Mouse (Mus musculus) liver, postnatal 0 days (tissue): ENCODE measurements around the gene Radil. TPM values are rescaled to one million over a fixed set of nuclear protein-coding genes. Genes with fewer than 3 reads are reported as not detected.

Experiments used
- ATAC-seq: fragments of 200-750 bp; cut with Nextera tagmentation; 2 replicates; pipeline ENCODE4 v1.8.0; 2017; ENCODE audit warnings: mild to moderate bottlenecking, moderate library complexity
- DNase-seq: peaks from one replicate; pipeline ENCODE4 v3.0.0-alpha.2; 2016
- H3K27ac ChIP-seq: fragments of 300-500 bp; sonication (generic); 2 replicates; pipeline ENCODE4 v1.5.1; 2014; ENCODE audit warnings: antibody characterized with exemption, moderate library complexity, mild to moderate bottlenecking, low read depth
- H3K27me3 ChIP-seq: fragments of 300-500 bp; sonication (generic); 2 replicates; pipeline ENCODE4 v1.6.1; 2014; ENCODE audit warnings: low read length, control low read depth, mixed read lengths; ENCODE audit not compliant: insufficient read depth
- H3K36me3 ChIP-seq: fragments of 300-500 bp; sonication (generic); replicated peaks from 2 replicates; pipeline ENCODE4 v1.6.1; 2014; ENCODE audit warnings: mild to moderate bottlenecking, control low read depth, low read length, moderate library complexity, mixed read lengths; ENCODE audit not compliant: insufficient read depth
- H3K4me1 ChIP-seq: fragments of 300-500 bp; sonication (generic); 2 replicates; pipeline ENCODE4 v1.6.1; 2014; ENCODE audit warnings: antibody characterized with exemption, mild to moderate bottlenecking, control low read depth; ENCODE audit not compliant: insufficient read depth
- H3K4me2 ChIP-seq: fragments of 300-500 bp; sonication (generic); 2 replicates; pipeline ENCODE4 v1.6.1; 2014; ENCODE audit warnings: low read depth, mild to moderate bottlenecking, low read length, moderate library complexity, mixed read lengths
- H3K4me3 ChIP-seq: fragments of 300-500 bp; sonication (generic); 2 replicates; pipeline ENCODE4 v1.5.1; 2014; ENCODE audit warnings: low read depth, low read length
- H3K9ac ChIP-seq: fragments of 300-500 bp; sonication (generic); replicated peaks from 2 replicates; pipeline ENCODE4 v1.6.1; 2014; ENCODE audit warnings: mild to moderate bottlenecking, moderate library complexity
- H3K9me3 ChIP-seq: fragments of 300-500 bp; sonication (generic); 2 replicates; pipeline ENCODE4 v1.6.1; 2016; ENCODE audit warnings: mild to moderate bottlenecking, control low read depth, low read length, mixed read lengths
- CTCF ChIP-seq: sonication (generic); IDR thresholded peaks from 2 replicates; pipeline ENCODE4 v1.5.1; 2016; ENCODE audit warnings: antibody characterized with exemption, low read depth
- EP300 ChIP-seq: IDR thresholded peaks from 2 replicates; pipeline ENCODE4 v1.6.1; 2016; ENCODE audit warnings: antibody characterized with exemption, low read depth, mild to moderate bottlenecking
- WGBS: fragments of 180-500 bp; shearing (Covaris S2); extraction: QIAGEN DNeasy Blood & Tissue Kit; methylation state at CpG from one replicate; pipeline ENCODE4 v1.1.7; 2014; ENCODE audit not compliant: insufficient replicate concordance; 5-methylcytosine and 5-hydroxymethylcytosine counted together
- polyA plus RNA-seq: library from polyadenylated mRNA; unstranded; fragments of >200 nt; fragmentation: Nextera tagmentation; extraction: Ambion mirVana; gene quantifications from 2 replicates; pipeline ENCODE4 v1.2.1, GENCODE M21; 2015

Radil gene
- polyA plus RNA-seq, 1 experiment from 2014 or later = not detected

- H3K27me3 ChIP-seq = peaks cover 18% of the 10 kb centered on the region
- H3K9me3 ChIP-seq = no peaks in the 10 kb centered on the region
- H3K9ac ChIP-seq = no peak overlapping the region
- no peak overlapping the region for H3K27ac ChIP-seq
- no peak for DNase-seq
- ATAC-seq = no peak
- WGBS = 70% methylated on average over 3 of the region's 3 CpGs
- no peaks in the 10 kb centered on the region for H3K36me3 ChIP-seq
- TF ChIP-seq EP300 (no peak), CTCF (no peak)
- H3K4me2 ChIP-seq = no peak overlapping the region
- H3K4me3 ChIP-seq = no peak overlapping the region
- H3K4me1 ChIP-seq = peaks cover 9% of the 10 kb centered on the region
These were observed 3.8 kb downstream of the Radil start for GRCm38 (mm10) chr5:142547066-142547465.

DNA sequence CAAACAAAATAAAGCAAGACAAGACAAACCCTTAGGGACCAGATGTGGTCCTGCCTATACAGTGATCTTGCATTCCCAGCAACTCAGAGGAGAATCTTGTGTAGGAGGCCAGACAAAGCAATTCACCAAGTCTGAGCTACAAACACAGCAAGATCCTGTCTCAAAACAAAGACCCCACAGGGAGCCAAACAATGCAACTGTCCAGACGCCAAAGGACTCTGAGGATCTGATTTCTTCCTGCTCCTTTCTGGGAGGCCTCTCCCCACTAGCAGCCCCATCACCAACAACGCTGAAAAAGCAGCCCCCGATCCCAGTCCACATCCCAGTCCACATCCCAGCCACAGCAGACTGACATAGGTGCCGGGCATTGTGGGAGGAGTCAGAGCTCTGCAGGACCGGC lies 4.6 kb downstream of the Radil start:
- Histone ChIP-seq H3K27me3 (peaks cover 18% of the 10 kb centered on the region), H3K9ac (no peak overlapping the region), H3K4me1 (peaks cover 9% of the 10 kb centered on the region), H3K4me2 (no peak overlapping the region), H3K4me3 (no peak overlapping the region), H3K9me3 (no peaks in the 10 kb centered on the region), H3K36me3 (no peaks in the 10 kb centered on the region), H3K27ac (no peak overlapping the region)
- DNase-seq = no peak
- WGBS = 37% methylated on average over 5 of the region's 5 CpGs
- no peak for TF ChIP-seq EP300
- no peak for TF ChIP-seq CTCF
- no peak for ATAC-seq

DNA sequence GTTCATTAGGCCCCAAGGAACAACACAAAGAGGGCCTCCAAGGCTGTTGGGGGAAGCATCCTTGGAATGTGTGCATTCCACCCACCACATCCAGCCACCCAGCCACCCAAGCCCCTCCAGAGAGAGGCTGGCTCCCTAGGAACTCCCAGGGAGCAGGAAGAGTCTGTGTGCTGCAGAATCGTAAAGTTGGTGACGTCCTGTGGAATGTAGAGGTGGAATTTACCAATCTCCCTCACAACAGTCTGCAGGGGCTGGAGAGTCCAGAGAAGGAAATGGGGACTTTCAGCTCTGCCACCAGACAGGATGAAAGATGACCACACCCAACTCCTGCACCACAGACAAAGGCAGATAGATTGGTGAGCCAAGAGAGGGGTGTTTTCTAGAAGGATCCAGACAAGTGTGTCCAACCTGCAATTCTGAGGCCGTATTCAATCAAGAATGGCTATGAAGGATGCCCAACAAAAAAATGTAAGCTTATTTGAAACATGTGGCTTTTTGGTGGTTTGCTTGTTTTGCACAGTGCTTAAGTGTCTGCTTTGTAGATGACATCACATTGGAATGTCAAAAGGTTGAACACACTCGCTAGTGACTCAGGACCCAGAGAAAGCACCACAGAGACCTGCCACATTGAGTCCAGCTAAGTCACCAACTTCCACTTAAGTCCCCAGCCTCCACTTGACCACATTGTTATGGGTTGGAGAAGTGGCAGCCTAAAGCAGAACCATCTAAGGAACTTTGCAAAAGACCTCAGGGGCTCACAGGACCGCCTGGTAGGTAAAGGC lies 5.7 kb downstream of the Radil start:
- Histone ChIP-seq H3K9ac (no peak overlapping the region), H3K4me2 (no peak overlapping the region), H3K4me3 (no peak overlapping the region), H3K36me3 (no peaks in the 10 kb centered on the region), H3K4me1 (0 out of 2 replicates have a peak, but pooled peaks cover under 1% of the 10 kb centered on the region), H3K27me3 (peaks cover 11% of the 10 kb centered on the region), H3K9me3 (no peaks in the 10 kb centered on the region), H3K27ac (no peak overlapping the region)
- ATAC-seq (no peak), DNase-seq (no peak)
- WGBS = 52% methylated on average over 5 of the region's 5 CpGs
- no peak for TF ChIP-seq EP300

DNA sequence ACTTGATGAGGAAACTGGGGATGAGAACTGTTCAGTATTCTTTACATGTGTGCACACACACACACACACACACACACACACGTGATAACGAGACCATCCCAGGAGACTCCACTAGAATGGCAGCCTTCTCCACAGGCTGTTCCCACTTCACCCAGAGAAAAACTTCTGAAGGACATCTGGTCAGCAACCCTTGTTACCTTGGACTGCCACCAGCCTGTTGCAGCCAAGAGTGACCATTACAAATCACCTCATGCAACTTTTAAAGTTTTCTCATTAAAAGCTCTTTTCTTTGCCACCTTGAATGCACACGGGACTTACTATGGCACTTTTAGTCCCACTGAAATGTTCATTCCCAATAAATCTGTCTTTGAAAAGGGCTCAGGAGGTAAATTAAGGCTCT lies 13.6 kb downstream of the Radil start:
- Histone ChIP-seq H3K4me2 (no peak overlapping the region), H3K27ac (no peak overlapping the region), H3K9ac (no peak overlapping the region), H3K4me1 (no peaks in the 10 kb centered on the region), H3K9me3 (no peaks in the 10 kb centered on the region), H3K4me3 (no peak overlapping the region), H3K27me3 (no peaks in the 10 kb centered on the region), H3K36me3 (no peaks in the 10 kb centered on the region)
- DNase-seq = no peak
- no peak for TF ChIP-seq EP300
- no peak for TF ChIP-seq CTCF
- WGBS = 73% methylated on average over 3 of the region's 3 CpGs
- ATAC-seq = no peak

DNA sequence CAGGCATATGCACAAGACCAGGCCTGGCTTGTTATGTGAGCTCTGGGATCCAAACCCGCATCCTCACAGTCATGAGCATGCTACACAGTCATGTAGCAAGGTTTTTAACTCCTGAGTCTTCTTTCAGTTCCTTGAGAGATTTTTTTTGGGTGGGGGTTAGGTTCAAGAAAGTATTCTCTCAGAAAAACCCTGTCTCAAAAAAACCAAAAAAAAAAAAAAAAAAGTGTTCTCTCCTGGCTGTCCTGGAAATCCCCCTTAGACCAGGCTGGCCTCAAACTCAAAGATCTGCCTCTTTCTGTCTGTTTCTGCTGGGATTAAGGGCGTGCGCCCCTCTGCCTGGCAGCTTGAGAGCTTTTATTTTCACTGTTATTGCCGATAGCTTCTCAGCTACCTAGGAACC lies 15.5 kb downstream of the Radil start:
- Histone ChIP-seq H3K27ac (no peak overlapping the region), H3K36me3 (no peaks in the 10 kb centered on the region), H3K27me3 (no peaks in the 10 kb centered on the region), H3K4me1 (no peaks in the 10 kb centered on the region), H3K9ac (no peak overlapping the region), H3K9me3 (no peaks in the 10 kb centered on the region), H3K4me2 (no peak overlapping the region), H3K4me3 (no peak overlapping the region)
- WGBS = 70% methylated on average over 4 of the region's 4 CpGs
- ATAC-seq (no peak), DNase-seq (no peak)
- TF ChIP-seq CTCF (no peak), EP300 (no peak)

- DNase-seq (no peak), ATAC-seq (no peak)
- H3K27me3 ChIP-seq = peaks cover 15% of the 10 kb centered on the region
- H3K9me3 ChIP-seq = no peaks in the 10 kb centered on the region
- H3K4me2 ChIP-seq = no peak within 1 kb of the TSS
- no peak within 1 kb of the TSS for H3K4me3 ChIP-seq
- 46% methylated on average over 39 of the region's 41 CpGs for WGBS
- no peaks in the 10 kb centered on the region for H3K4me1 ChIP-seq
- H3K9ac ChIP-seq = no peak within 1 kb of the TSS
- H3K36me3 ChIP-seq = no peaks in the 10 kb centered on the region
- no peak within 1 kb of the TSS for H3K27ac ChIP-seq
- TF ChIP-seq CTCF (no peak), EP300 (no peak)
These were observed 21.0 kb downstream of the Radil start, which contains the start of gene Papolb for GRCm38 (mm10) chr5:142529915-142530314. Gene Papolb (minus strand): TSS chr5:142530076.
